Mouse (Mus musculus): ENCODE measurements around the gene Psap.
"Not testable (repeated sequence)": the region's sequence is repeated elsewhere in the genome, so short reads cannot be mapped to it uniquely, and the experiment has no call there.

Gene Psap

DNA sequence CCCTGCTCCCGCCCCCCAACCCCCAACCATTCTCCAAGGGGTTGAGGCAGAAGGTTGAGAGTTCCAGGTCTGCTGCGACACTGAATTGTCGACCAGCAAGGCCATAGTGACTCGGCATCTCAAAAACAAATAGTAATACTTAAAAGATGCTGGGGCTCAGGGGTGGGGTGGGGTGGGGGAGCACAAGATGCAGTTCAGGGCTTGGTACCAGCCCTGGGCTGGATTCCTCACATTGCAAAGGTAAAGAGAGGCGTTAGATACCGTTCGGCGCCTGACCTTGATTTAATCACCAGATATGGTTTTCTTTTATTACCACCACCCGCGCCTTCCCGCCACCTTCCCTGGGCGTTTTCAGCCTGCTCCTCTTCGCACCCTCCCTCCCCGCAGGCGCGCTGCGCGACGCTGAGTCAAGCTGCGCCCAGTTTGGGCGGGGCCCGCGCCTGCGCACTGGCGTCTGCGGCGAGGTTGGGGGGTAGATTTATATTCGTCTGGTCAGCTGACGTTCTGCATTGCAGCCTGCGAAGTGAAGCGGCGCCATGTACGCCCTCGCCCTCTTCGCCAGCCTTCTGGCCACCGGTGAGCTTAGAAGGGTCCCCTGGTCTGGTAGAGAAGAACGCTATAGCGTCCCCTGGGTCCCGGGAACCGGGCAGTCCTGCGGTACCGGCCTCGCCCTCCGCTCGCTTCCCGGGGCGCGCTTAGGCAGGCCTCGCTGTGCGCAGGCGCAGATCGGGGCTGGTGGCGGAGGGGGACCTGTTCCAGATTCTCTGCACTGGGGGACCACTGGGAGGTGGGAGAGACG is at the start of gene Psap:
TSS of gene Psap (plus strand) at position 421 of the 799 bp plus-strand sequence.
- in situ Hi-C loops (cut with MboI, MseI), result loop anchor here in 1 of 2 experiments (5.0 kb wide), 1 partner anchor 375 kb away; no protein-coding TSS in a partner anchor

DNA sequence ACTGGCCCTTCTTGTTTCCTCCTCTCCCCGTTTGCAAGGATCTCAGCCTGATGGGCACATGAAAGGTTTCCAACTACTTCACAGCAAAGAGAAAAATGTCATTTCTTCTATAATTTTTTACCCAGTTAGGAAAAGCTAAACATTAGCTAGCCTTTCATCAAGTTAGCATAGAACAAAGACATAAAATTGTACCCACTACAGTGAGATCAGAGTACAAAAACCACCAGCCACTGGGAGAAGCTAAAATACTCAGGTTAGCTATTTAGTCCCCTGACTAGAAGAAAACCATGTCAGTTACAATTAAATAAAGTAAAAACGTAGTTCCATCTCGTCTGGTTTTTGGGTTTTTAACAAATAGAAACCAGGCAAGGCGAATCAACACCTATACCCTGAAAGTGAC is 49.8 kb upstream of the Psap start:
- in situ Hi-C loops (cut with MboI, MseI), result no loop called here

DNA sequence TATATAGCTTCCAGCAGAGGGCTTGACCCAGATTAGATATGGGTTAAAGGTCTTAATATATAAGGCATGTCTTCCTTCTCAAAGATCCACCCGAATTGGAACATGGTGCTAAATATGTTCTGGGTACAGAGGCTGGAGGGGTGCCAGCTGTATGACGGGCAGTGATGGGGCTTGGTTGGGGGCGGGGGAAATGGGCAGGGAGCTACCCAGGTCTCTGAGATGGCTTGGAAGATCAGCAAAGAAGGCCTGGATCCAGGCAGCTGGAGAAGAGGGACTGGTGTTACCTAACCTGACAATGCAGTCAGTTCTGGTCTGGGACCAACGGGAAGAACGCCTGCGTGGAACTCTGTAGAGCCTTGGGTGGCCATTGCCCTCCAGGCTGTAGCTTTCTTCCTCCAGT is 48.3 kb upstream of the Psap start:
- in situ Hi-C loops (cut with MboI, MseI), result no loop called here

DNA sequence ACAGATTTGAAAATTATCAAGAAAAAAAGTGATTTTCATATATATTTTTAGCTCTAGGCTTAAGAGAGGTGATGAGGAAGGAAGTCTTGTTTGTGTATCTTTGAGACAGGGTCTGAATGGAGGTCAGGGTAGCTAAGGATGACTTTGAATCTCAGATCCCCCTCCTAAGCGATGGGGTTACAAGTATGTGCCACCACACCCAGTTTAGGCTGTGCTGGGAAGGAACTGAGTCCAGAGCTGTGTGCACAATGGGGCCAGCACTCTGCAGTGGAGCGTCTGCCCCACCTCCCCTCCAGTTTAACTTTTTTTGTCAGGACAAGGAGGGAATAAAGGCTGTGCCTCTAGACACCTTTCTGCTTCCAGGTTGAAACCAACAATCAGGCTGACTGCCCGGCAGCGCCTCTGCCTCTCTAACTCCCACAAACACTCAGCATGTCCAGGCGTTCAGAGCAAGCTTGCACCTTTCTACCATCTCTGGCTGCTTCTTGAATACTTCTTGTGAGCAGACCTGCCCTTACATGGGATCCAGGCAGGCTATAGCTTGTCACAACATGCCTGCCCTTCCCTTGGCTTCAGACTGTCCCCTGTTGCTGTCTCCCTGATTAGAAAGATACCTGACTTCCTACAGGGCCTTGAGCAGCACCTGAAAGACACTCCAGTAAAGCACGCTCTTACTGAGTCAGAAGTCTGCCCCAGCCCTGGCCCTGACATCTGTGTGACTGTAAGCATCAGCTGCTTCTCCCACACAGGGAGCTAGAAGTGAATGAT is 46.9 kb upstream of the Psap start:
- in situ Hi-C loops (cut with MboI, MseI), result loop anchor here in 1 of 2 experiments (5.0 kb wide), 1 partner anchor 73 kb away; no protein-coding TSS in a partner anchor

DNA sequence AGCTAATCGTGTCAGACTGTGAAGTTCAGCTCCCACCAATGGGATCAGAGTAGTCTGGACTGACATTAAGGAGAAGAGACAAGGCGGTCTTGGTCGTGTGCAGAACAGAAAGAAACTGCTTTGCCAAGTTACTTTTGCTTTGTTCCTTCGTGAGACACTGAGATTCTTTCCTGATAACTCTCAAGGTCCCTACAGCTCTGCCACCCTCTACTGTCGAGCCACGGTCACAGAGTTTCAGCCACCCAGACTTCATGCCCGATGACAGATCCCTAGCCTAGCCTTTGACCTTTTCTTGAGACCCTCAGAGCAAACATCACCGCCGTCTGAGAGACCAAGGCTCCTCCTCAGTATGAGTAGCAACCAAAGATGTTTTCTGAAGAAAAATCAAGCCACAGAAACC is 43.4 kb upstream of the Psap start:
- in situ Hi-C loops (cut with MboI, MseI), result loop anchor here in 1 of 2 experiments (5.0 kb wide), 1 partner anchor 77 kb away; no protein-coding TSS in a partner anchor

DNA sequence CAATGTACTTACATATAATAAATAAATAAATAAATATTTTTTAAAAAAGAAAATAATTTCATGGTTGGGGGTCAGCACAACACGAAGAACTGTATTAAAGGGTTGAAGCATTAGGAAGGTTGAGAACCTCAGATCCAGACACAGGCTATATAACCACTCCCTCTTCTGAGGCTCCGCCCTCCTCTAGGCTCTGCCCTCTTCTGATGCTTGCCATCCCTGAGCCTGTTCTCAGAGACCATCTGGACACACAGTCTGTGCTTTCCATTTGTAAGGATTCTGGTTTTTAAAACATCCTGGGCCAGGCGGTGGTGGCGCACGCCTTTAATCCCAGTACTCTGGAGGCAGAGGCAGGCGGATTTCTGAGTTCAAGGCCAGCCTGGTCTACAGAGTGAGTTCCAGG is 41.6 kb upstream of the Psap start:
- in situ Hi-C loops (cut with MboI, MseI), result loop anchor here in 1 of 2 experiments (5.0 kb wide), 1 partner anchor 84 kb away; no protein-coding TSS in a partner anchor

DNA sequence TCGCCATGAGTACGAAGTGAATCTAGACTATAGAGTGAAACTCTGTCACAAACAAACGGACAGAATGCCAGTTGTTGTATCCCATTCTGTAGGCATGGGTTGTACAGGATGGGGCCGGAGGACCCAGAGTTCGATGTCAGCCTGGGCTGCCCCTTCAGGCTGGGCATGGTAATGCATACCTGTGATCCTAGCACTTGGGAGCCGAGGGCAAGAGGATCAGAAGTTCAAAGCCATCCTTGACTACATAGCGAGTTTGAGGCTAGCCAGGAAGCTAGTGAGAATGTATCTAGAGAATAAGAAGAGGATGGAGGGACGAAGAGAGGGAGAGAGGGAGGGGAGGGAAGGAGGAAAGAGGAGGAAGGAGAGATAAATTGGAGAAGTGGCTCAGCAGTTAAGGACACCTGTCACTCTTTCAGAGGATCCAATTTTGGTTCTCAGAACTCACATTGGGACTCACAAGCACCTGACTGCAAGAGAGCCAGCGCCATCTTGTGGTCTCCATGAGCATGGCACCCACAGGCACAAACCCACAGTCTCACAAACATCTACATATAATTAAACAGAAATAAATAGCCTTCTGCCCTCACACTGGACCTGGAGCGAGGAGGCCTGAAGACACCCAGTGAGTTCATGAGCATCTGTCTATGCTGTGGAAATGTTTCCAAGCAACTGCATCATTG is 39.8 kb upstream of the Psap start:
- in situ Hi-C loops (cut with MboI, MseI), result loop anchor here in 1 of 2 experiments (5.0 kb wide), 1 partner anchor 85 kb away; no protein-coding TSS in a partner anchor

DNA sequence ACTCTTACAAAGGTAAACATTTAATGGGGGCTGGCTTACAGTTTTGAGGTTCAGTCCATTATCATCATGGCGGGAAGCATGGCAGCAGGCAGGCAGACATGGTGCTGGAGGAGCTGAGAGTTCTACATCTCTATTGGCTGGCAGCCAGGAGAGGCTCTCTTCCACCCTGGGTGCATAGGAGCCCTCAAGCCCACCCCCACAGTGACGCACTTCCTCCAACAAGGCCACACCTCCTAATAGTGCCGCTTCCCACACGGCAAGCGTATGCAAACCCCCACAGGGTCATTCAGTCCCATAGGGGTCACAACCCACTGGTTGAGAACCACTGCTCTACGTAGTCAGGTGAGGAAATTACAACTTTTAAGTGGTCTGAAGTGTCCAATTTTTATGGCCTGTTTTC is 37.0 kb upstream of the Psap start:
- in situ Hi-C loops (cut with MboI, MseI), result no loop called here

DNA sequence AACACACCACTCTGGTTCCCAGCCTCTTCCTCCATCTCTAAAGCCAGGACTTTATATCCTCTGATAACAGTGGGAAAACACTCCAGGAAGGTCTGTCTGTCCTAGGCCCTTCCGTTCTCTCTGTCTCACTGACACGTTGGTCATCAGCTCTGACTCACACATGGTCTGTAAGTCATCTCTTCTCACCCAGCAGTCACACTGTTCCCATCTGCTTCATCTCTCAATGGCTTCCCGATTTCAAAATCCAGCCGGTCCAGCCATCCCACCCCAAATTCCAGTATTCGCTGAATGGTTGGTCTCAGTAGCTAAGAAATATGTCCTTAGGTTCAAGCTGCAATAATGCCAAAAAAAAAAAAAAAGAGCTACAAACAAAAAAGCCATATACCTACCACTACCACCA is 33.5 kb upstream of the Psap start:
- in situ Hi-C loops (cut with MboI, MseI), result no loop called here

DNA sequence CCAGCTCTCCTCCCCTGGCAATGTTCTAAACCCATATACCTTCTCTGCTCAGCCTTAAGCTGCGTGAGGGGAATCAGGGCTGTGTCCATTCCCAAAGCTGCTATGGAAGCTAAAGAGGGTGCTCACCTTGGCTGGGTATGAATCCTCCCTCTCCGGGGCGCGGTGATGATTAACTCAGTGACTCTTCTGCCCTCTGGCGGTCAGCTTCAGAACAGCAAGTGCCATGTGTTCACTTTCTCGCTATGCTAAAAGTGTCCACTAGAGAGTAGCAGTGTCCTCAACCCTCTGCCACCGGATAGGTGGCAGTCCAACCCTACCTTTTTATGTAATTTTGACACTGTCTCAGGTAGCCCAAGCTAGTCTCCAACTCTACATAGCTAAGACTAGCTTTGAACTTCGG is 32.4 kb upstream of the Psap start:
- in situ Hi-C loops (cut with MboI, MseI), result no loop called here

DNA sequence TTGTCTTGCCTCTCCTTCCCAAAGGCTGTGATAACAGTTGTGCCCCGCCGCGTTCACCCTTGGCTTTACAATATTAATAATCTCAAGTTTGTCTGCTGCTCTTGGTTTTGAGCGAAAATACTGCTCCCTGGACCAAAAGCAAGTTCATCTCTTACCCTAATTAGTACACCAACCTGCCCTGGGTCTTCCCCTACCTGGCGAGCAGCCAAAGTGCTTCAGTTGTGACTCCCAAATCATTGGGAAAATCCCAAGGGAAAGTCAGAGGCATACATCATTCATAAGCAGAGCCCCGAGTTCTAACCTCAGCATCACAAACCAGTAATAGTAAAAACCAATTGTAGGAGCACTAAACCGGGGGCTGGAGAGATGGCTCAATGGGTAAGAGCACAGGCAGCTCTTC is 31.8 kb upstream of the Psap start:
- in situ Hi-C loops (cut with MboI, MseI), result no loop called here

DNA sequence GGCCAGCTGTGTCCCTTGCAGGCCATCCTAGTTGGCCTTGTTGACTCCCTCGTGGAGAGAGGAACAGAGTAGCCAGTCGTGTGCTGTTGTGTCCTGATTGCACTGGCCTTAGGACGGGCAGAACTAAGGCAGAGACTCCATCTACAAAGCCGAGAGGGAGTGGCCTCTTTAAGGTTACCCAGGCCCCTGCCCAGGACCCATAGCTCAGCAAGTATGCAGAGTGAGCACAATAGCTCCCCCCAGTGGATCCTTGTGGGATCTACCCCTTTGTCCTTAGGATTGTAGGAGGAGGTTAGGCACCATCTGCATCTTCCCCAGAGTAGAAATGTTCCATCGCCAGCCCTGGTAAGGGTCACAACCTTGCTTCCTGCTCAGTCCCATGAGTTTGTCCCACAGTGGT is 30.9 kb upstream of the Psap start:
- in situ Hi-C loops (cut with MboI, MseI), result no loop called here

DNA sequence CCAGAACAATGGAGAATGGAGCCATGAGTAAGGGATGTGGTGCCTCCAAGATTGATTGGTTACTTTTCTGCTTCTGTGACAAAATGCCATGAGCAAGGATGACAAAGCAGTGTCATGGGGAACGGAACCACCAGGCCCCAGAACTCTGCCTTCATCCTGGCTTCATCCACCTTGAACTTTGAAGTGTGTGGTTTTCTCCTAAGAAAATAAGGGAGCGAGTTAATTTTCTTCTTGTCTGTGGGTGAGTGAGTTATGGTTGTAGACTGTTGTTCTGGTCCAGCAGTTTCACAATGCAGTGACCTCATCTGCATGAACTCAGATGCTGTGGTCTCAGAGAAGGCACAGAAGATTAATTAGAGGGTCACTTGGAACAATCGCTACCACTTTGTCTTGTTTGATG is 29.1 kb upstream of the Psap start:
- in situ Hi-C loops (cut with MboI, MseI), result not testable (repeated sequence)

DNA sequence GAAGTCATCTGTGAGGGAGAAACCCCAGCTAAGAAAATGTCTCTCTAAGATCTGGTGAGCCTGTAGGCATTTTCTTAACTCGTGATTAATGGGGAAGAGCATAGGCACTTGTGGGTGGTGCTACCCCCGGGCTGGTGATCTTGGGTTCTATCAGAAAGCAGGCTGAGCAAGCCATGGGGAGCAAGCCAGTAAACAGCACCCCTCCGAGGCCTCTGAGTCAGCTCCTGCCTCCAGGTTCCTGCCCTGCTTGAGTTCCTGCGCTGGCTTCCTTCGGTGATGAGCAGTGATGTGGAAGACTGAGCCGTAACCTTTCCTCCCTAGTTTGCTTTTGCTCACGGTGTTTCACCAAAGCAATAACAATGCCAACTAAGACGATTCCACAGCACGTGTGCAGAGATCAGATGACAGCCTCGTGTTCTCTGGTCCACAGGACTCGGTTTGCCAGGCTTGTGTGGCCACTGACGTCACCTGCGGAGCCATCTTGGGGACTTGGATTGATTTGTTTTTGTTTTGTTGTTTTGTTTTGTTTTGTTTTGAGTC is 26.9 kb upstream of the Psap start:
- in situ Hi-C loops (cut with MboI, MseI), result no loop called here

DNA sequence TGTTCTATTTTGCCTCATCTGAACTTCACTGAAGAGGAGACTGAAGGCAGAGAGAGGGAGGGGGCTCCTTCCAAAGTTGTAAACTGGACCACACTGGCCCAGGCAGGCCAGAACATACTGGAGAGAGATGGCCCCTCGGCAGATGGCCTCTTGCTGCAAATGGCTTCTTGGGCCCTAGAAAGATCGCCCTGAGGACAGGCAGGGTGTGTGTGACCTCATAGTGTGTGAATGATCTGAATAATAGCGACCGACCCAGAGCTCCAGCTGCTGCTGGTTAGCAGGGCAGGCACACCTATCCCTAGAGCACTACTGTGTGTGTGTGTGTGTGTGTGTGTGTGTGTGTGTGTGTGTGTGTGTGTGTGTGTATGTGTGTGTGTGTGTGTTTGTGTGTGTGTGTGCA is 25.2 kb upstream of the Psap start:
- in situ Hi-C loops (cut with MboI, MseI), result no loop called here

DNA sequence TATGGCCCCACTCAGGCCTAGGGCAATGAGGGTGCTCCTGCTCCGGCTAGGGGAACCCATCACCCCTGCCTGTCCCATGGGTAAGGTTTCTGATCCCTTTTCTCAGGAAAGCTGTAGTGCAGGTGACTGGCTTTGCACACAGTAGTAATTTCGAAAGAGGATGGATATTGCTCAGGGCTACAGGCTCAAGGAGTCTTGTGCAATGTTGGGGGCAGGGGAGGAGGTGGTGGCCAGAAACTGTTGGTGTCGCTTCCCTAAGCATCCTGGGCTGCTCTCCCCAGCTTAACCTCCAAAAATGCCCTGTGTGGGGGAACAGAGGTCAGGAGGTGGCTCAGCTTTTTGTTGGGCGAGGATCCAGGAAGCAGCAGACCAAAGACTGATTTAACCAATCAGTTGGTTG is 24.8 kb upstream of the Psap start:
- in situ Hi-C loops (cut with MboI, MseI), result no loop called here

DNA sequence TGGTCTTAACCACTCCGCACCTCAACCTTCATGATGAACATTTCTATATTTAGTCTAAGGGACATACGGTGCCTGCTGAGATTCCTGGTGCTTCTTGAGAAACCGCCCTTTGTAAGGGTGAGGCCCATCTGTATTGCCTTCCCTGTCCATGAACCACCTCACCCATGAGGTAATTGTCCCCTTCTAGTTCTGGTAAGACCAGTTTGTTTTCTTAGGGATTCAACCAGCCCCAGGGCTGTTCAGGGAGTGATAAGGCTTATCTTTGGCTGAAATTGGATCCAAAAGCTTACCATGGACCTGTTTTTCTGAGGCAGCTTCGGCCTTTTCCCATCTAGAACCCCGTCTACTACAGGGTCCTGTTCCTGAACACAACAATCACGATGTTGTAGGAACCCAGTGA is 21.3 kb upstream of the Psap start:
- in situ Hi-C loops (cut with MboI, MseI), result no loop called here

DNA sequence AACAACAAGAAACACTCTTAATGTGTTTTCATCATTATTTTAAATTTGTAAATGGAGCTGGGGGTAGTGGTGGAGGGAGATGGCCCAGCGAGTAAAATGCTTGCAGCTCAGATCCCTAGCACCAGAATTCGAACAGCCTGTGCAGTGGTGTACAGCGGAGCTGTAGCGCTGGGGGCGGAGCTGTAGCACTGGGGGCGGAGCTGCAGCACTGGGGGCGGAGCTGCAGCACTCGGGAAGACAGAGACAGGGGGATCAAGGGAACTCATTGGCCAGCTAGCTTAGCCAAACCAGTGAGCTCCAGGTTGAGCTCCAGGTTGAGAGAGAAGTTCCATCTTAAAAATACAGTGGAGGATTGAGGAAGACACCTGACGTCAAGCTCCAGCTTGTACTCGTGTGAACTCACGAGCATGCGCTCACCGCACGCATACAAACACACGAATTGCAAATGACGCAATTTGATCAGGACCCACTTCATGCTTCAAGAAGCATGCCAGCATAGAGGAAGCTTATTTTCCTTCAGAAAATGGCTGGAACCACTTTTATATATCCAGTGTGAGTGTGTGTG is 20.1 kb upstream of the Psap start:
- in situ Hi-C loops (cut with MboI, MseI), result no loop called here

DNA sequence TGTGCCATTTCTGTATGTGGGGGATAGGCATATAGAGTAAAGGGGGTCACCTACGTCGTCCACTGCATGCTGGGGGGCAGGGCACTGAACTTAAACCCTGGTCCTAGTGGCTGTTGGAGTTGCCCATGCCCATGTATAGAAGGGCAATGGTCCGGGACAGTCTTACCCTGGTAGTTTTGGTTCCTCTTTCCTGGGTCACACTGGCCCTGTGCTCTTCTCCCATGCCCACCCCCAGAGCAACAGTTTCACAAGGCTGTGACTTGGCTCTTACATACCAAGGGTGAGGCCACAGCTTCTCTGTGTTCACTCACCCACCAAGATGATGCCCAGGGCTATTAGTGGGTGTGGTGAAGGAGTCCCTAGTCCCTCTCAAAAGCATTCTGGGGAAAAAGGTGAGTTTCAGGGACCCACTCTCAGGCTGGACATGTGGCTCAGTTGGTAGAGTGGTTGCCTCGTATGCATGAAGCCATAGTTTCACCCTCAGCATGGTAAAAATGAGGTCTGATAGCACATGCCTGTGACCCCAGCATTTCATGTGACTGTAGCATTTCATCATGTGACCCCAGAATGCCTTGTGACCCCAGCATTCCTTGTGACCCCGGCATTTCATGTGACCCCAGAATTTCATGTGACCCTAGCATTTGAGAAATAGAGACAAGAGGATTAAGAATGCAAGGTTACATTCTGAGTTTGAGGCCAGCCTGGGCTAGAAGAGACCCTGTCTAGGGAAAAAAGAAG is 16.7 kb upstream of the Psap start:
- in situ Hi-C loops (cut with MboI, MseI), result no loop called here

DNA sequence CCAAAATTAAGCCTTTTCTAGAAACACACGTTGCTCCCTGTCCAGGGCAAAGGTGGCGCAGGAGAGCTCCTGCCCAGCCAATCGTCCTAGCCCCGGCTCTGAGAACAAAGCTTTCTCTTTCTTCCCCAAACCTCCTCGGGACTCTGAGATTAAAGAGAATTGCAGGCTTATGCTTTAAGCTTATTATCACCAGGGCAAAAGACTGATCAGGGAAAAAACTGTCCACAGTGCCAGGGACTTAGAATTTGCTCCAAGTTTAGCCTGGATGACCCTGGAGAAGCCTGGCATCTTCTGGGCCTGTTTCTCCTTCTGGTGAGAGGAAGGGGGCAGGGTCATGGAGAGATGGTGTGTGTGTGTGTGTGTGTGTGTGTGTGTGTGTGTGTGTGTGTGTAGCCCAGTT is 15.9 kb upstream of the Psap start:
- in situ Hi-C loops (cut with MboI, MseI), result no loop called here

DNA sequence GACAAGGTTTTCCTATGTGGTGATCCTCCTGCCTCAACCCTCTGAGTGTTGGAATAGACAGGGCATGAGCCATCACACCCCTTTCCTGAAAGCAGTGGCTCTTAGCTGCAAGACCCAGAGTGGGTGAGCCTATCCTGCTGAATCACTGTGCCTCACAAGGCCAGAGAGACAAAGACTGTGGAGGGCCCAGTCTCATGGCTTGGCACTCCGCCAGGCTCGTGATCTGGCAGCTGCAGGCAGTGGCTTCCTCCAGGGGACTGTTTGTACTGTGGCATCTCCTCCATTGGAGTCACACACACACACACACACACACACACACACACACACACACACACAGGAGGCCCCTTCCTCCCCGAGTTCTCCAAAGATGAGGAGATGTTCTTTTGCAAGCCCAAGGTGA is 15.0 kb upstream of the Psap start:
- in situ Hi-C loops (cut with MboI, MseI), result no loop called here
